Mouse (Mus musculus): ENCODE results near the gene Rbks.

DNA sequence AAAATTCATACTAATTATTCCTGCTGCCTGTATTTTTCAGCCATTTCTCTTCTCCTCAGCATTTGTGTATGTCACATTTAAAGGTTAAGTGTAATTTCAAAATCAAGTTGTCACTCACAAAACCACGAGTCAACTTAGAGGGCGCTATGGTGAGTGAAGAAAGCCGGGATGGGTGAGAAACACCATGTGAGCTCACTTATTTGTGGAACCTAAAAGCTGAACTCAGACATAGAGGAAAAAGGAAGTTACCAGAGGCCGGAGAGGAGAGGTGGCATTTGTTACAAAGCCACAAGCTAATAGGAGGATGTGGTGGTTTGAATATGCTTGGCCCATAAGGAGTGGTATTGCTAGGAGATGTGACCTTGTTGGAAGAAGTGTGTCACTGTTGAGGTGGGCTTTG lies 17.2 kb downstream of the Rbks start:
- TF ChIP-seq CTCF (IDR thresholded peaks at IDR 0.05; ENCODE audit: low read depth, low read length) (no peak), POLR2AphosphoS5 (IDR thresholded peaks at IDR 0.05; ENCODE audit: insufficient replicate concordance, low read depth, low read length) (no peak), TAL1 (conservative IDR thresholded peaks at IDR 0.05; ENCODE audit: low read depth, low read length) (no peak)

All from G1E (cell line).